Mouse (Mus musculus) heart, embryonic 11.5 days (tissue): ENCODE results near the gene Acvr2b. TPM values are rescaled to one million over a fixed set of nuclear protein-coding genes. Genes with fewer than 3 reads are reported as not detected.
A peak's percentile ranks its signal among the peaks of the same experiment; 100 is the strongest.

Source experiments
- ATAC-seq: fragments of 200-750 bp; cut with Nextera tagmentation; replicated peaks from 2 replicates; pipeline ENCODE4 v1.8.0; 2017; ENCODE audit warnings: moderate library complexity; ENCODE audit not compliant: insufficient number of reproducible peaks, low FRiP score, low TSS enrichment
- H3K27ac ChIP-seq: fragments of 300-500 bp; sonication (generic); 2 replicates; pipeline ENCODE4 v1.5.1; 2014; ENCODE audit warnings: mild to moderate bottlenecking, low read depth, low read length
- H3K27me3 ChIP-seq: fragments of 300-500 bp; sonication (generic); 2 replicates; pipeline ENCODE4 v1.6.1; 2014; ENCODE audit warnings: mild to moderate bottlenecking, low read length, mixed read lengths; ENCODE audit not compliant: control insufficient read depth, insufficient read depth
- H3K36me3 ChIP-seq: fragments of 300-500 bp; sonication (generic); 2 replicates; pipeline ENCODE4 v1.6.1; 2014; ENCODE audit warnings: mild to moderate bottlenecking, low read length, moderate library complexity, mixed read lengths; ENCODE audit not compliant: control insufficient read depth, insufficient read depth
- H3K4me1 ChIP-seq: fragments of 300-500 bp; sonication (generic); 2 replicates; pipeline ENCODE4 v1.6.1; 2014; ENCODE audit warnings: low read length; ENCODE audit not compliant: control insufficient read depth, insufficient read depth
- H3K4me2 ChIP-seq: fragments of 300-500 bp; sonication (generic); 2 replicates; pipeline ENCODE4 v1.6.1; 2014; ENCODE audit warnings: mild to moderate bottlenecking, moderate library complexity
- H3K4me3 ChIP-seq: fragments of 300-500 bp; sonication (generic); 2 replicates; pipeline ENCODE4 v1.5.1; 2014; ENCODE audit warnings: low read depth, low read length
- H3K9ac ChIP-seq: fragments of 300-500 bp; sonication (generic); 2 replicates; pipeline ENCODE4 v1.6.1; 2014; ENCODE audit warnings: mild to moderate bottlenecking, low read depth, low read length, moderate library complexity
- H3K9me3 ChIP-seq: fragments of 300-500 bp; sonication (generic); replicated peaks from 2 replicates; pipeline ENCODE4 v1.6.1; 2016; ENCODE audit warnings: low read length; ENCODE audit not compliant: control insufficient read depth
- WGBS: fragments of 180-500 bp; shearing (Covaris S2); extraction: QIAGEN DNeasy Blood & Tissue Kit; methylation state at CpG from one replicate; pipeline ENCODE4 v1.1.7; 2014; ENCODE audit not compliant: insufficient replicate concordance; 5-methylcytosine and 5-hydroxymethylcytosine counted together
- polyA plus RNA-seq: library from polyadenylated mRNA; unstranded; fragments of >200 nt; fragmentation: Nextera tagmentation; extraction: Ambion mirVana; gene quantifications from 2 replicates; pipeline ENCODE4 v1.2.1, GENCODE M21; 2014

Gene Acvr2b
- polyA plus RNA-seq, 1 experiment from 2014 or later = 29.1 TPM

DNA sequence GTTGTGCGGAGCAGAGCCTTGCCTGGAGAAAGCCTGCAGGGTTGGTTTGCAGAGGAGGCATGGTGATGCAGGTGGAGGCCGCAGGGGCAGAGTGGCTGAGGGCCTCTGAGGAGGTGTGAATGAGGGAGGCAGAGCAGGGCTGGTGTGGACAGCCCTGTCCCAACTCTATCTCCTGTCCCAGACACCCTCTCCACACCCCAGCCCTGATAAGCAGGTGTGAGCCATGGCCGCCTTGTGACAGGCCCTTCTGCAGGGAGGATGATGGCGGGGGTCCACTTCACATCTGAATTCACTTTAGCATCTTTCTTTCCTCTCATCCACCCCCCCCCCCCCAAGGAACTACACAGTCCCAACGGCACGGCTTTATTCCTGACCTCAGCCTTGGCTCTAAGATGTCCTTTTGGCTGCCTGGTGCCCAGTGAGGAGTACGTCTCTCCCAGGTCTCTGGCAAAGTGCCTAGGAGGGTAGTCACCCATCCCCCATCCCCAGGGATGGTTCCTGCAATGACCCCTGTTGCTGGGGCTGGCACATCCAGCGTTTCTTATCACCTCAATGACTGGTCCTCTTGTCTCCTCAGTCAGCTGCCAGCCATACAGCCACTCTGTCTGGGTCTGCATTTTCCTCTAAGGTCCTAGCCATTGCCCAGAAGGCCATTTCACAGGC is 67.9 kb downstream of the Acvr2b start:
- Histone ChIP-seq H3K27ac (peak overlapping the region; percentile 80), H3K4me2 (0 out of 2 replicates have a peak overlapping the region, but pooled peaks have one; percentile 1)

DNA sequence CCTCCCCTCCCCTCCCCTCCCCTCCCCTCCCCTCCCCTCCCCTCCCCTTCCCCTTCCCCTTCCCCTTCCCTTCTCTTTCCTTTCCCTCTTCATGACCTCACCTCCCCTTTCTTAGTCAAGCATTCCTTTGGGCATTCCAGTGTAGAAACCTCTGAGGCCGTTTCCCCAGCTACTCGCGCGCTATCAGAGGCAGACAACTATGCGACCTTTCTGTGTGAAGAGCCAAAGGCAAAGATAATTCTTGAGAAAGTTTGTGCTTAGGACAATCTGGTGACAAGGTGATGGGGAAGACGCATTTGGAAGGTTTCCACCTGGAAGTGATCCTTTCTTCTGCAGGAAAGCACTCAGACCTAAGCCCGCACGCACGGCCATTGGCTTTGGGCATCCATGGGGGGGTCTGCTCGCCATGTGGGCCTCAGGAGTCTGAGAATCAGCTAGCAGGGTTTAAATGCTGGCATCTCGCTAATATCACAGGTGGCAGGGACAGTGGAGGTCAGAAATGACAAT is 70.5 kb downstream of the Acvr2b start:
- 0 out of 2 replicates have a peak overlapping the region, but pooled peaks have one; percentile 57 for H3K27ac ChIP-seq
- H3K27me3 ChIP-seq = no peaks in the 10 kb centered on the region
- H3K9ac ChIP-seq = no peak overlapping the region
- H3K4me2 ChIP-seq = no peak overlapping the region
- ATAC-seq = no peak
- WGBS = 43% methylated on average over 11 of the region's 11 CpGs
- no peaks in the 10 kb centered on the region for H3K36me3 ChIP-seq
- peaks cover 68% of the 10 kb centered on the region for H3K4me1 ChIP-seq
- no peaks in the 10 kb centered on the region for H3K9me3 ChIP-seq
- H3K4me3 ChIP-seq = no peak overlapping the region

More for the DNA sequence above, 67.9 kb downstream of the Acvr2b start:
- Histone ChIP-seq H3K9ac (no peak overlapping the region; the same call in 1 of the 2 replicates), H3K27me3 (no peaks in the 10 kb centered on the region), H3K36me3 (peaks cover 7% of the 10 kb centered on the region), H3K4me1 (peaks cover 65% of the 10 kb centered on the region), H3K4me3 (no peak overlapping the region), H3K9me3 (no peaks in the 10 kb centered on the region)
- WGBS = 30% methylated on average over 8 of the region's 8 CpGs
- peak; percentile 94 for ATAC-seq

DNA sequence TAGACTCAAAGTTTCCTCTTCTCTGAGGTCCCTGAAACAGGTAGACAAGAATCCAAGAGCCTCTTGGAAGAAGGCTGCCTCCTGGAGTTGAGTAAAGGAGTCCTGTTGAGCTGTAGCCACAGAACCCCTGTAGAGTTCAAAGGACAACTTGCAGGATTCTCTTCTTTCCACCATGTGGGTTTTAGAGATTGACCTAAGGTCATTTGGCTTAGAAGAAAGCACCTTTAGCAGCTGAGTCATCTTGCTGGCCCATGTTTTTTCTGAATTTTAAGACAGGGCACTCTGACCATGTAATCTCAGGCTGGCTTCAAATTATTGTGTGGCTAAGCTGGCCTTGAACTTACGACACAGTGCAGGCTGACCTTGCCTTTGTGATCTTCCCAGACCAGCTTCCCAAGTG is 71.1 kb downstream of the Acvr2b start:
- no peak for ATAC-seq
- H3K9ac ChIP-seq = no peak overlapping the region
- H3K4me1 ChIP-seq = peaks cover 67% of the 10 kb centered on the region
- H3K36me3 ChIP-seq = no peaks in the 10 kb centered on the region
- H3K27me3 ChIP-seq = 0 out of 2 replicates have a peak, but pooled peaks cover 2% of the 10 kb centered on the region
- no peak overlapping the region for H3K4me3 ChIP-seq
- 0 out of 2 replicates have a peak overlapping the region, but pooled peaks have one; percentile 57 for H3K27ac ChIP-seq
- 84% methylated on average over 1 of the region's 1 CpGs for WGBS
- no peaks in the 10 kb centered on the region for H3K9me3 ChIP-seq
- H3K4me2 ChIP-seq = no peak overlapping the region

DNA sequence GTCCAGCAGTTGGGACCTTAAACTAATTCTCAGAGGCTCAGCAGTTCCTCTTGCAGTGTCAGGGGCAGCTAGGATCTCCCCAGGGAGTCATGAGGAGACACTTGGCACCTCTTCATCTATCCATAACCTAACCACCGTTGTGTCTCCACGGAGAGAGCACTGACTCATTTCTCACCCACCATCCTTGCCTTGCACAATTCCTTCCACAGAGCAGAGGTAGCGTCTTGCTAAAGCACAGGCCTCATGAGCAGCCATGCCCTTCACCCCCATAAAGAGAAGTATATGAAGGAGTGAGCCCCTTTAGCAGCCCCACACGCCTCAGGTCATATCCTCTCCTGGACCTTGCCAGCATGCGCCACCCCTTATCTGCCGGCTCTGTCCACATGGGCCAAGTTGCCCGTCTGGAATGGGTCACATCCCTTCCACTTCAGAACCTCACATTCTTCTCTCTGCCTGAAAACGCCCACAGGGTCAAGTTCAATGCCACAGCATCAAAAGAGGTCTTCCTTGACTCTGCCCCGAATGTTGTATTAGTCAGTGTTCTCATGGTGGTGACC is 71.8 kb downstream of the Acvr2b start:
- H3K27ac ChIP-seq = no peak overlapping the region
- H3K4me3 ChIP-seq = no peak overlapping the region
- 65% methylated on average over 9 of the region's 9 CpGs for WGBS
- H3K27me3 ChIP-seq = 0 out of 2 replicates have a peak, but pooled peaks cover 2% of the 10 kb centered on the region
- no peak overlapping the region for H3K4me2 ChIP-seq
- H3K36me3 ChIP-seq = no peaks in the 10 kb centered on the region
- no peaks in the 10 kb centered on the region for H3K9me3 ChIP-seq
- no peak for ATAC-seq
- no peak overlapping the region for H3K9ac ChIP-seq
- H3K4me1 ChIP-seq = peaks cover 62% of the 10 kb centered on the region

DNA sequence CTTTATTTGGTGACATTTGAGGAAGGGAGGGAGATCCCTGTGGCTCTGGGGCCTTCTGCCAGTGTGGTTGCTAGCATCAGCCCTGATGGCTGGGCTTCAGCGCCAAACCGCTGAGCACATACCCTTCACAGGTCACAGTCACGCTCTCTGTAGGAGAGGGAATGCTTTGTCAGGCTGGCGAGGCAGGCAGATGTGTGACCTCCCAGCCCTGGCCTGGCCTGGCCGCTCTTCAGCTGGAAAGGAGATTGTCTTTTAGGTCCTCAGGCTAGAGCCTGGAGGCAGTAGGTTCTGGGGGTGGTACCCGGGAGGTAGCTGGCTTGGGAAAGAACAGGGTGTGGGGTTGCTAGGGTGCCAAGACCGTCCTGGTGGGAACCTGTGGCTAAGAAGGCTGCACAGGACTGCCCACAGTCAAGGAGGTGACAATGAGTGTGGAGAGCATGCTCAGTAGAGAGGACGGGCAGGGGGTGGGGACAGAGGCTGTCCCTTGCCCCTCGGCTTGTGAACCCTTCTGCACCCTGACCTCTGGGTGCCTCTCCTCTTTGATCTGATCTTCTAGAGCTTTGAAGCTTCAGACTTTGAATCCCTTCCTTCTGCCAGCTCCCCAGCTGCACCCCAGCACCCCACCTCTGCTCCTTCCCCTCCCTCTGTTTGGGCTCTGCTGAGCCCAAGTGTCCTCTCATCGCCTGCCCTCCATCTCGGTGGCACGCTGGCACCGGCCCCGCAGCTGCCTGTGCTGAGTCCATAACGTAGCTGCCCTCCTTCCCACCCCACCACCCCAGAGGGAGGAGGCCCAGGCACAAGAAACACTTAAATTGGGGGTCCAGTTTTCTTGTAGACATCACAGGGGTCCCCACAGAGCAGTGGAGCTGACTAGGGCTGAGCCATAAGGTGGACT is 73.0 kb downstream of the Acvr2b start:
- H3K4me1 ChIP-seq = peaks cover 62% of the 10 kb centered on the region
- no peak for ATAC-seq
- no peaks in the 10 kb centered on the region for H3K9me3 ChIP-seq
- WGBS = 53% methylated on average over 15 of the region's 15 CpGs
- H3K9ac ChIP-seq = 0 out of 2 replicates have a peak overlapping the region, but pooled peaks have one; percentile 6
- 0 out of 2 replicates have a peak, but pooled peaks cover 2% of the 10 kb centered on the region for H3K27me3 ChIP-seq
- no peaks in the 10 kb centered on the region for H3K36me3 ChIP-seq
- H3K4me2 ChIP-seq = no peak overlapping the region
- H3K27ac ChIP-seq = no peak overlapping the region
- no peak overlapping the region for H3K4me3 ChIP-seq

DNA sequence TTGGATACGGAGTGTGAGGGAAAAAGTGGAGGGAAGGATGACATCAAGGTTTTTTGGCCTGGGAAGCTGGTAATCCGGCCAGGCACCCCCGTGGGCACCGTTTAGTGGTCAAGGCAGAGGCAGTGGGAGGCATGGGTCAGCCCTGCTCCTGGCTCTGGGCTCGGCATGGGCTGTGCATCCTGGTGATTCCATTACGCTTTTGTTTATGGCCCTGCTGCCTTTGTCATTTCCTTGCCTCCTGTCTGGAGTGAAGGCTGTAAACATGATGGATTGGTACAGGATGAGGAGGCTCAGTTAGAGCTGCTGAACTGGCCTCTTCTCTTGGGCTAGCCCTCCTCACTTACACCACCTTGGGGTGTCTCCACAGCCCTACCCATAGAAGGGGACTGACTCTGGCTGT is 75.8 kb downstream of the Acvr2b start:
- Histone ChIP-seq H3K4me1 (peaks cover 42% of the 10 kb centered on the region), H3K36me3 (no peaks in the 10 kb centered on the region), H3K9me3 (no peaks in the 10 kb centered on the region), H3K27ac (no peak overlapping the region), H3K4me3 (no peak overlapping the region), H3K9ac (no peak overlapping the region), H3K27me3 (peaks cover 5% of the 10 kb centered on the region; the same call in 1 of the 2 replicates), H3K4me2 (no peak overlapping the region)
- no peak for ATAC-seq
- WGBS = 43% methylated on average over 6 of the region's 6 CpGs

DNA sequence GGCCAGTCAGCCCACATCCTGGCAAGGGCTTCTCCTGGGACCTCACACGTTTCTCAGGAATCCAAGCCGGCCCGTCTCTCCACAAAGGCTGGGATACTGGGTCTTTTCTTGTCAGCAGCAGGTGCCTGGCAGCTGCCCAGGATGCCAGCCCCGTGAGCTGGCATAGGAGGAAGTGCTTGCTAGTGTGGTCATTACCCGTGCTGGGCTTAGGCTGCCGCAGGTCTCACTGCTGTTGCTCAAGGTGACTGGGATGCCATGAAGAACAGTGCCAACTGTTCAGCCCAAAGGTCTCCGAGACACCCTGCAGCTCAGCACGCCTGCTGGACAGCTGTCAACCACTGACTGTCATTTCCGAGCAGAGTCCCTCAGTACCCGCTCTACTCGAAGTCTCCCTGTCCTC is 76.4 kb downstream of the Acvr2b start:
- 83% methylated on average over 11 of the region's 11 CpGs for WGBS
- peaks cover 37% of the 10 kb centered on the region for H3K4me1 ChIP-seq
- H3K27me3 ChIP-seq = peaks cover 8% of the 10 kb centered on the region; the same call in 1 of the 2 replicates
- no peak overlapping the region for H3K27ac ChIP-seq
- no peak overlapping the region for H3K9ac ChIP-seq
- ATAC-seq = no peak
- no peak overlapping the region for H3K4me3 ChIP-seq
- H3K9me3 ChIP-seq = no peaks in the 10 kb centered on the region
- H3K4me2 ChIP-seq = no peak overlapping the region
- no peaks in the 10 kb centered on the region for H3K36me3 ChIP-seq

DNA sequence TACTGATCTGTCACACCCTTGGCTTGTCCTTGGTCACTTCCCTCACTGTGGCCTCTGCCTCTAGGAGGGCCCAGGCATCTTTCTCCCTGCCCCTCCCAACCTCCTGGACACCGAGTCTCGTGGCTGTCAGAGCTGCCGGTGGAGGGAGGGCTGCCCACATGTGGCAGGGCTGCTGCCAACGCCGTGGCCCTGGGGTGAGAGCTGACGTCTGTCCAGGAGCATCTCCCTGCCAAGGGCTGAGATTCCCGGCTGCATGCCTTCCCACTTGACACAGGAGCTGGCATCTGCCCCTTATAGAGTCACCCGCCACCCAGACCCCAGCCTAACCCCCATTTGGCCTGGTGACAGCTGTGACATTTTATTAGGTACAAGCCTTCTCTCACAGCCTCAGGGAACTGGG is 77.4 kb downstream of the Acvr2b start:
- Histone ChIP-seq H3K4me1 (peaks cover 27% of the 10 kb centered on the region), H3K27me3 (peaks cover 8% of the 10 kb centered on the region; the same call in 1 of the 2 replicates), H3K36me3 (no peaks in the 10 kb centered on the region), H3K4me2 (no peak overlapping the region), H3K4me3 (no peak overlapping the region), H3K9ac (no peak overlapping the region), H3K27ac (peak overlapping the region; percentile 35; the same call in 1 of the 2 replicates), H3K9me3 (no peaks in the 10 kb centered on the region)
- 38% methylated on average over 8 of the region's 8 CpGs for WGBS
- no peak for ATAC-seq
